Mouse (Mus musculus) ovary, postnatal 10 days (tissue): Measurements from ENCODE around the gene Gm10320.

Source experiments
- DNase-seq: peaks from one replicate; pipeline ENCODE4 v3.0.0; 2022; ENCODE audit warnings: low spot score

Gene Gm10320

DNA sequence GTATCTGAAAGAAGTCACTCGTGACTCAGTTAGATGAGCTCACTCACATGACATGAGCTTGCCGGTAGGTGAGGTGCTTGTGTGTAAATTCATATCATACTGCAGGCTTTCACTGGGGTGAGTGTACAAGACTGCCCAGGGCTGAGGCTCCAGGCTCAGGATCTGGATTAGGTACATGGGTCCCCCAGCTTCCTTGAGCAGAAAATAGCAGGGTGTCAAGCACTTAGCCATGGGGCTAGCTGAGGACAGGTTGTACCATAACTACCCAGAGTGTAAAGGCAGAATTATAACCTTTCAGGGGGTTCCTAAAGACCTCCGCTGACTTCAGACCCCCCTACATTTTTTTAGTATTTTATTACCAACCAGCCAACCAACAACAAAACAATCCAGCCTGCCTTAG, at the start of gene Gm10320:
Gene Gm10320 (minus strand): TSS at position 93 of the 400 bp plus-strand sequence.
- DNase-seq: no peak

DNA sequence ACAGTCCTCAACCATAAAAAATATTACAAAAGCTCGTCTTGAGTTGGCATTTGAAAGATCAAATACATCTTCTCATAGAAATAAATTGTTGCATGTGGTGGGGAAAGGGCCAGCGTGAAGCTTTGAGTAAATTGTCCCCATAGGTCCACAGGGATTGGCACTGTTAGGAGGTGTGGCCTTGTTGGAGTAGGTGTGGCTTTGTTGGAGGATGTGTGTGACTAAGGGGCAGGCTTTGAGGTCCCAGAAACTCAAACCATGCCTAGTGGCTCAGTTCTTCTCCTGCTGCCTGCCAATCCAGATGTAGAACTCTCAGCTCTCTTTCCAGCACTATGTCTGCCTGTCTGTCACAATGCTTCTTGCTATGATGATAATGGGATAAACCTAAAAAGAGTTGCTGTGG, 49.8 kb upstream of the Gm10320 start:
- DNase-seq: no peak

DNA sequence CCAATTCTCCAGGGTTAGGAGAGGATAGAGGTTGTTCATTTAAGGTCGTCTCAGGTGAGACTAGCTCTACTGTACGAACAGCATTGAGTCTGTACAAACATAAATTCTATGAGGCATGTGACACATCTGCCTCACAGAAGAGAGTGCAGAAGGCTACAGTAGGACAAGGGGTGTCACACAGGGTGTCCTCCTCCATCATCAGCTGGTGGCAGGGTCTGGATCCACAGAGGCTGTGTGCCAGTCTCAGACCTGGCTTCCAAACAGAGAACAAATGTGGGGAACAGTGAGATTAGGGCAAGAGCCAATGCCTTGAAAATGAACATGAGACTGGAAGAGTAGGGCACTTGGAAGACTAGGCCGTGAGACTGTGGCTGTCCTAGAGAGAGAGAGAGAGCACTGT, 48.4 kb upstream of the Gm10320 start:
- no peak for DNase-seq

DNA sequence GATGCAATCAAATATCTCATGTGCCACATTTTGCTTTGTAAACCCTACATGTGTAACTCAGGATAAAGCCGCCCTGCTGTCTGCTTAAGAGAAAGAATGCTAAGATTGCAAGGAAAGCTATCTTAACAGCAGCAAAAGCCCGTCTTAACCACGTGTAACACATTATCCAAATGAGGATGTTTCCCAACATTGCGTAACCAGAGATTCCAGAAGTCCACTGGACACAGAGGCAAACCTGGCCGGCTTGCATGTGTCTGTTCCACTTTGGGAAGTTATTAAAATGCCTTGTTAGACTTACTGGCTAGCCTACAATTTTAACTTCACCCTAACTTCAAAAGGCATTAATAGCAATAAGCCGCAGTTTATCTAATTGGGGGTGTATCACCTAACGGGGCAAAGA, 47.5 kb upstream of the Gm10320 start:
- DNase-seq: no peak

DNA sequence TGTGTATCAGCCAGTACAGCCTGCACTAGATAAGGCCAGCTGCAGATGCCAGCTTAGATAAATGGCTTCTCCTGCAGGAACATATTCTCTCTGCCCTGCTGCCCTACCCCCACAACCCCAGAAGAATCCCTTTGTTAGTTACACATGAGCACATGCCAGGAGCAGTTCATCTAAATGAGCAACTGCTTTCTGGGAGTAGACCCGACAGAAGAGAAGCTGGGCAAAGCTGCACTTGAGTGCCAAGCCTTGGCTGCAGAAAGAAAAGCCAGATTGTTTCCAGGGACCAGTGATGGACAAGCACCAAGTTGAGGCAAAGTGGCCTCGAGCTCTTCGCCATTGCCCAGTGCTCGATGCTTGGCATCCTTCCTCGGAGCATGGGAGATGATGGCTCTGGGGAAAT, 46.8 kb upstream of the Gm10320 start:
- DNase-seq: no peak

DNA sequence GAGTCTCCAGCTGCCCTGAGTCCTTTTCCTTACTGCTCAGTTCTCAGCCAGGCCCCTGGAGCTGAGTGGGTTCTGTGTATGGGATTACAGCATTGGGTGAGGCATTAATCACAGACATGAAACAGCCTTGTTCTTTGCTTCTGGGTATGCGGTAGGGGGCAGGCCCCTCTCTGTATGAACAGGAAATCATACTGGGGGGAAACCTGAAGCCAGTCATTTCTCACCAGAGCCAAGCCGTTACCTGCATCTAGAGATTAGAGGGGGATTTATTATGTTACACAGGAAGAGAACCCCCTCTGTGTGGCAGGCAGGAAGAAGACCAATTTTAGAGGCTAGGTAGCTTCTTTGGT, 43.1 kb upstream of the Gm10320 start:
- no peak for DNase-seq

DNA sequence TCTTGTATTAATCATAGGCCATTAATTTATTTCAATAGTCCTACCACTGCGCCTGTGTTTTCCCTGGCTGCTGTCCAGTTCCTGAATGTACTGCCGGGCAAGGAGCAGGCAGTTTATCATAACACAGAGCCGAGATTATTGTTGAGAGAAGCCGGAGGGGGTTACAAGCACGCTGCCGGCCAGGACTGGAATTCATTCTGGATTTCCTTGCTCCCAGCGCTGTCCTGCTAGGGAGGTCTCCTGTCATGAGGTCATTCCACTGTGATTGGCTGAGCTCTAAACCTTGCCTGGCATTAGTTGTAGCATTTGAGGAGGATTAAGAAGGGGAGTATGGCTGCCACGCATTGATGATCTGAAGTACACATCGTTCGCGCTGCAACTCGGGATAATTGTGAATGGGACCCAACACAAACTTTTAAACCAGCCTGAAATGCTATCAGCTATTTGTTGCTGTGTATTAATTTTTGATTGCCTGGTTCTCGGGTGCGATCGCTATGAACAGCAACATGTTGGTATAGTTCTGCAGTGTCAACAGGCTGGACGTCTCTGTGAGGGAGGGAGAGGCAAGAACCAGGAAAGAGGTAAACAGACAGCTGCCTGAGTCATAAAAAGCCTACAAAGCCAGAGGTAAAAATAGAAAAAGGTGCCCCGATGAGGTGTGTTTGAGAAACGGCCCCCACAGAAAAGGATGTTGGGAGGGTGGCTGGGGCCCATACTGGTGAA, 42.5 kb upstream of the Gm10320 start:
- DNase-seq: no peak

DNA sequence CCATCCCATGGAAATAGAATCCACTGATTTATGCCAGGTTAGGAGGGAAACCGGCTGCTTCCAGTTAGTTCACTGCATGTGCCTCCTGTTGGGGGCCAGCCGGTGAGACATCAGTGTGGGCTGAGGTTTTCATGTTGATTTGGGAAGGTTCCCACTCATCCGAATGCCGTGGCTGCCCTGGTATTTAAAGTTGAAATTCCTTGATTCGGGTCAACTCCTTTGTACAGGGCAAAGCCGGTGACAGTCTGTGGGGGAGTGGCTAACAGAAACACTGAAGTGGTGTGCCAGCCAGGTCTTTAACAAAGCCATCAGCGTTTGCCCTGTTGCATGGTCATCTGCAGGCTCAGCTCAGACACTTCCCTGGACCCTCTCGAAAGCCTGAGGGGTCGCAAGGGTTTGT, 41.6 kb upstream of the Gm10320 start:
- no peak for DNase-seq

DNA sequence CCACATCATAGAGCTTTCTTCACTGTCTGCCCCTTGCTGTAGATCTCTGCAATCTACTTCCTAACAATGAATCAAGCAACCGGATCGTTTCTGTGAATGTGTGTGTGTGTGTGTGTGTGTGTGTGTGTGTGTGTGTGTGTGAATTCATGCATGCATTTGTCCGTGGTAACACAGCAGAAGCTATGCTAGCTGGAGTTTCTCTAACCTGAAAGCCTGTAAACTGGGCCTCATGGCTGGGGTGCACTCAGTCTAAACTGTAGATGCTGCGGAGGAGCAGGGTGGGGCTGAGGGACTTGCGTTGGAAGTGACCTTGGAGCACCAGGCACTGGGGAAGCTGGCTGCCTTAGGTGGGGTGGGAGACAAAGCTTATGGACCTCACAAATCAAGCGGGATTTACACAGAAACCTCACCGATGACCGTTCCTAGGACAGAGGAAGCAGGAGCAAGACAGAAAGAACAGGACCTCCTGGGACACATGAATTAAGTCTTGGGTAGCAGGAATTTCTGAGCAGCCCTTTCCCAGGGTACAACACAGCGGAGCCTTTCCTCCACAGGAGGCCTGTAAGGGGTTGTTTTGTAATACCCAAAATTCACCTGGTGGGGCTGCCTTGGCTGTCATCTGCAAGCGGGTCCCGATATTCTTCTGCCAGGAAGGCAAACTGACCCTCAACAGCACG, 41.0 kb upstream of the Gm10320 start:
- DNase-seq: no peak

DNA sequence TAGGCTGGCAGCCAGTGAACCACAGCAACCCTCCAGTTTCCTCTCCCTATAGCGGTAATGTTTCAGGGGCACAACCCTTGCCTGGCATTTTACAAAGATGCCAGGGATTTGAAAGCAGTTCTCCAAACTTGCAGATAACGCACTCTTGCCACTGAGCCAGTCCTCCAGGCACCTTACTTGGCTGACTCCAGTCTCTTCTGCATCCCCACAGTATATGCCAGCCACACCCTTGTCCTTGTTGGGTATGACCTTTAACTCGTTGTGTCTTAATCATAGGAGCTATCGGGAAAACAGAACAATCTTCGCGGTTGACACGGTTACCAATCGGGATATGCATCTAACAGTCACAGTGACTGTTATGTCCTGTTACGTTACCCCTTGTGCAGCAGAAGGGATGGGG, 40.2 kb upstream of the Gm10320 start:
- DNase-seq: no peak

DNA sequence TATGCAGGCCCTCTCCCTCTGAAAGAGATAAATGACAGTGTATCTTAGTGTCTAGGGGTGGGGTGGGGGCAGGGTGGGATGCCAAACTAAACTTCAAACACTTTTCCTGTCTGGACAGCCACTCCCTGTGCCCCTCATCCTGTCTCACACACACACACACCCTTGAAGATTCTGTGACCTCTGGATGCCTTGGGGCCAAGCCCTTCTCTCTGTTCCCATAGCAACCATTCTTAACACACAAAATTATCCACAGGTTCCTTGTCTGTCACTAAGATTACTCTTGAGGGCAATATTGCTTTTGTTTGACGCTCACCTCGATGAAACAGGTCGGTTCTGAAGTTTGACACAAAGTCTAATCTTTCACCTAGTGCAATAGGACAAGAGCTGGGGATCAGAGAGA, 39.5 kb upstream of the Gm10320 start:
- DNase-seq: no peak

DNA sequence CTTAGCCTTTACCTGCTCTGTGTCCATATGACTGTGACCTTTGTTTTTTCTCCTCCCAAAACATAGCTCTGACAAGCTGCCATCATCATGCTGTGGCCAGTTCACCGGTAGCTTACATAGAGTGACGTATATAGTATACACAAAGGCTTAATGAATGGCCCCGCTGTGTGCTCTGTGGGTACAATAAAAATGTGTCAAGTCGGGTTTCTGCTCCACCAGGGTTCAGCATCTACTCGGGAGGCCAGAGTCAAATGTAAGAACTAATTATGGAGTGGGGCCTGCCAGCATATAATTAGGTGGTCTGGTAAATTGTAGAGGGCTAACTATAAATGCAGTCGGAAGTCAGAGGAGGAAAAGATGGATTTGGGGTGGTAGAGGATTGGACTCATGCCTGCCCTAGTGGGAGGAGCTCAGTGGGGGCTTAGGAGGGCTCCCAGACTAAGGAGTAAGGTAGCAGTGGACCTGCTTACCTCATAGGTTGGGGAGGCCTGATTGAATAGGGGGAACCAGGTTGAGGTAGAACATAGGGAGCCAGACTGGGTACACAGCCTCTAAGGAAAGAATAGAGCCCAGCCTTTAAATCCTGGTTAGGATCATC, 32.0 kb upstream of the Gm10320 start:
- DNase-seq: no peak

DNA sequence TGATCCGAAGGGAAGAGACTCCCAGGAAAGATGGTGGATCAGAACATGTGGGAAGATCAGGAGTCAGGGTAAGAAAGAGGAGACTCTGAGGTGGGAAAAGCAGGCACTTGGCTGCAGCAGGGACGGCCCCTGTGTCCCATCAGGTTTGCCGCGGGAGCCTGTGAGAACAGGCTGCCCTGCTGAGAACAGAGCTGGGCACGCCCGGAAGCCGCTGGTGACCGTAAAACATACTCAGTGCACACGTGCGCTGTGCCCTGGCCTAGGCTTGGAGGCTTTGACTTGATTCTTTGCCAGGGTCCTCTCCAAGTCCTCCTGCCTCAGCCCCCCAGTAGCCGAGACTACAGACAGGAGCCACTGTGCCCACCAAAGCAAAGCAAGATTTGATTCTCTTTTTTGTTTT, 26.5 kb upstream of the Gm10320 start:
- DNase-seq: no peak

DNA sequence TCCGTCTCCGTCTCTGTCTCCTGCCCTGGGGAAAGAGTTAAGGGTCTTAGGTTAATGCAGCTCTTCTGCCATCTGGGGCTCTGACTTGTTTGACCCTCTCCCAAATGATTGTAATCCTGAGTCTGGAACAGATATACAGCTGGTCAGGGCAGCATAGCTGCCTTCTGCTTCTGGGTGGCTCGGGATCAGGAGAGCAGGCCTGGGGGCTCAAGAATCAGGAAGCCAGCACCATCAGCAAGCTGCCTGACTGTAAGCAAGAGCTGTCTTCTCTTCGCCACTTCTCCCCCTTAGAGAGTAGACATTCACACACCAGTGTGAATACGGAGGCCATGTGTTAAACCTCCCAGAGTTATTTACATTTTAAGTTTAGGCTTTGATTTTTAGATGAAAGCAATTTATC, 25.9 kb upstream of the Gm10320 start:
- DNase-seq: no peak

DNA sequence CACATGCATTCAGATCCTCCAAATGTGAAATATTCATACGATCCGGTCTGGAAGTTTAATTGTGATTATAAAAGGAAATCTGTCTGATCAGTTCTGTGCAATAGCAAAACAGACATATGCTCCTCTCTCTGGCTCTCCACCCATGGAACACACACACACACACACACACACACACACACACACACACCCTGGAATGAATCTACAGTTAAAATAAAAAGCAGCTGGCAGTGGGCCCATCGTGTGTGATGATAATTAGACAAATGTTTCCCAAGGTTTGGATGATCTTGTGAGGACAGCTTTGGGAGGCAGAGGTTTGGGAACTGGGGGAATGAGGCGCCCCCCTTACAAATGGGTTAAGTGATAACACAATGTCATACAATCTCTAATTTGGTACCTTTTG, 25.2 kb upstream of the Gm10320 start:
- DNase-seq: no peak

DNA sequence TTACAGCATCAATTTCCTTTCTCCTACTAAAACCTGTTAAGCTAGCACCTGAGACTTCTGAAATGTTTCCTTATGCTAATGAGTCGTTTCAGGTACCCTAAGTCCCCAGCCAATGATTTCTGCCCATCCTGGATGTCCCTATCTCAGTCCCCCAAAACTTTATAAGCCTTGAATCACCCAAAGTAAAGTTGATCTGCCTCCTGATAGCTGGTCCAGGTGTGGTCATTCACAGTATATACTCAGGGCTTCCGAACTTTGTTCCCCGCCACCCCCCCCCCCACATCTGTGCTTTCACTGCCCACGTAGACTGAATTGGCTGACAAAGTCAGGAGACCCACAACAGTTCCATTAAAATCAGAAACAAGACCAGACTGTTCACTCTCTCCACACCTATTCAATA, 20.3 kb upstream of the Gm10320 start:
- DNase-seq: no peak

DNA sequence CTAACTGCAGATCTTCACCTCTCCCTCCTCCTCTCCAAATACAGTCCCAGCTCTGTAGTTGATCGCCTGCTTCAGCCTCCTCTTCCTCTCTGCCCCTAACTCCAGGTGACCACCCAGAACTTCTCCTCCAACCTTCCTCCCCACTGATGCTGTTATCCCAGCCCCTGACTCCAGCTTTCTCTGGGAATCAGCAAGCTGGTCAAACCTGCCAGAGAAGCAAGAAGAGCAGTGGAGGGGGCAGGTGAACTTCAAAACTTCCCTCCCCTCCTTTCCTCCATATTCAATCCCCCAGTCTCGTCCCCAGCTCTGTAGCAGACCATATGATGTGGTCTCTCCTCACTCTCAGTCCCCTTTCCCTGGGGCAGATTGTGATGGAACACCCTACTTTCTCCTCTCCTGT, 15.9 kb upstream of the Gm10320 start:
- DNase-seq: no peak

DNA sequence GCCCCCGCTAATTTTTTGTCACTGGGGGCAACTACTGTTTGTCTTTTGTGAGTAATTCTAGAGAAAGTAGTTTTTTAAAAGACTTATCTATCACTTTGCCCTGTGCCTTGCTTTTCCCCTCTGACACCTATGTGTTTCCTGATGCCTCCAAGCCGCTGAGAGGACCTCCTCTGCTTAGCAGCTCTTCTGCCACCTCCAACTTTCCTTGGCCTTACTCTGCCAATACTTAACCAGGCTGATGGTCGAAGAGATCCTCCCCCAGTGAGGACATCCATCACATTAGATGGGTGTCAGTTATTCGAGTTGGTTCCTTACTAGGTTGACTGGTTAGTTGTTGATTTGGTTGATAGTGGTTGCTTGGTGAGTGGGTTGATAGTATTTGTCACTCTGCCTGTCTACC, 14.7 kb upstream of the Gm10320 start:
- DNase-seq: no peak

DNA sequence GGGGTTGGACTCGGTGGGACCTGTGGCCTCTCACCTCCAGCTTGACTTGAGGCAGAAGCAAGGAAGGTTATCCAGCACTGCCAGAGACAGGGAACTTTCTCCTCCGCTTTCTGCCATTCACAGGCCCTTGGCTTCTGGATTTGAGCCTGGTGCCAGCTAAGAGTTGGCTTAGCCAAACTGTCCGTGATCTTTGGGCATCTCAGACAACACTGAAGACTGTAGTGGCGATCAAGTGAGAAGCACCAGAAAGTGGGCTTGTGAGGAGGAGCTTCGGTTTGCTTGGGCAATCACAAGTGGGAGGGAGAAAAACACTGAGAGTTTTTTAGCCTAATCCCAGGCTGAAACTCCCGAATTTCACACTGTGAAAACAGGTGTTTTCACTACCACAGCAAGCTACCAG, 14.2 kb upstream of the Gm10320 start:
- DNase-seq: no peak

DNA sequence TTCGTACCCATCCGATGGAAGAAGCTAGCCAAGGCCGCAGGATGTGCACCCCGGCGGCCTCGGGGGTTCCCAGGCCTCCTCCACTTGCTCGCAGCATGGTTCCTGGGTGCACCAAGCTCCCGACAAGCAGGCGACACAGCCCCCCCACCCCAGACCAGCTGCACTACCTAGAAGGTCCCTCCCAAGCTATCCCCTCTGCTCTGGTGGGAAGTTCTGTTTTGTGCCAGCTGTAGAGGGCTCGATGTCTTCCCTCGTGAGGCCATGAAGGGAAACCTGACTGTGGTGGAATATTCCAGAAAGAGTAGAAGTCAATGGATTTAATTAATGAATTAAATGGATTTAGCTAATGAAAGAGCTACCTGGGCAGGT, 13.7 kb upstream of the Gm10320 start:
- no peak for DNase-seq

DNA sequence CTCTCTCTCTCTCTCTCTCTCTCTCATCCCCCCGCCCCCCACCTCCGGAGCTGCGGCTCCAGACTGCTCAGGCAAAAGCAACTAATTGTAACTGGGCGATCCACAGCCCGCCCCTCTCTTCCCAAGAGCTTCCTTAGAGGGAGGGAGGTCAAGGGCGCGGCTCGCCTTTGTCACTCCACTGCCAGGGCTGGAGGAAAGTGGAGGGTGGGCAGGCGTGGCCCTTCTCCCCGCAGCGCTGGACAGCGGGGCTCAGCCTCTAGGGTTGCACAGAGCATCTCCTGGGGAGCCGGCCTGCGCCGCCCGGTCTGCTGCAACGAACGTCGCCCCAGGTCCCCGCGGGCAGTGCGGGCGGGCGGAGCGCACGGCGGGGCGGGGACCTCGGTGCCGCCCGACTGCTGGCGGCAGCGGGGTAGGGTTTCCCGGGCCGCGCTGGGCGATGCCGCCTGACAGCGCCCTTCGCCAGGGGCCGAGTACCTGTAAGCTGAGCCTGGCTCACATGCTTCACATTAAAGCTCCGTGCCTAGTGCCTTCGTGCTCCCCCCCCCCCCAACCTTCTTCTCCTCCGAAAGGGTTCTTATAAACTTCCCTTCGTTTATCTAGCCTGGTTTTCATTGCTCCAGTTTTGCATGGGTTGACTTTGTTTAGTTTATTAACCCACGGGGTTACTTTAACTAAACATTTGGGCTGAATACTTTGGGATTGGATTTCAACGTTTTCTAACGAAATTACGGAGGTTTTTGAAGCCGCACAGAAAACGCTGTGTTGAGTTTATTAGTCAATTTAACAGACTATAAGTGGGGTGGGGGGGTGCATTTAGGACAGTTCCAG, 13.1 kb upstream of the Gm10320 start:
- DNase-seq: no peak

DNA sequence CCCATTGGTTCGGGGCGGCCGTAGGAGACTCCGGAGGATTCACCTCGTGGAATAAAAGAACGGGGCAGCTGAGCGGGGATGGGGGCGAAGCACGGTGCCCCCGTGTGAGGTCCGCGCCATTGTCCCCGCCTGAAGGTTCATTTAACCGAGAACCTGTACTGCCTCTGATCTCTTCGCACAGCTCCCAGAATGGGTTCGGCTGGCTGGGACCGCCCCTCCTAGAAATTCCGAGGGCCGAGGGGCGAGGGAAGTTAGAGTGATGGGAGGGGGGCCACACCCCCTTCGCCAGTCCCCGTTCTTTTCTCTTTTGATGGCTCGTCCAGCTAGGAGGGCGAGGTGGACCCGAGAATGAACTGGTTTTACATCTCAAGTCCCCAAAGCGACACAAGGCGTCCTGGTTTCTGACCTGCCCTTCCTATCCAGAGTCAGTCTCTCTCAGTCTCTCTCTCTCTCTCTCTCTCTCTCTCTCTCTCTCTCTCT, 12.4 kb upstream of the Gm10320 start:
- no peak for DNase-seq

DNA sequence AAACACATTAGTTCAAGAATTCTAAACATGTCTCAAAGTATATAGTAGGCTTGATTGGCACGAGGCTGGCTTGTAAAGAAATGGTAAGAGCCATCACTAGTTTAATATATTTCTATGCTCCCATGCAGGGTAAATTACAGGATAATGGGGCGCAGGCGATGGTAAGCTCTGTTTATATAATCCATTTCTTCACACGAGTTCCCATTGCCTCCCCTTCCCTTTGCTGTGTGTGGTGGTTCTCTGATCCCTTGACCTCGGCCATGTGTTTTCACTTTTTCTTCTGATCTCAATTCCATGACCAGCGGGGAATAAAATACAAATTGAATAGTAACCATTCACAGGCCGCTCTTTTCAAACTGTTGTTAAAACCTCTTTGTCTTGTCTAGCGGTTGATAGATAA, 11.8 kb upstream of the Gm10320 start:
- DNase-seq: no peak
